13 mouse cellular contexts compared by ENCODE assay signal in genomic region chr7:96835313-96835712, GRCm38 (mm10).
A peak's percentile ranks its signal among the peaks of the same experiment; 100 is the strongest.
DNase-seq lines count a peak whose midpoint lies in the region; ATAC-seq and TF ChIP-seq lines count a peak whose summit lies in the region.
"Had no signal": no experiment of that assay in that cellular context is flagged by ENCODE, and none has a peak within 500 bp of the region (broad histone marks: within the 10 kb centered on the region; RNA-seq: fewer than 3 reads in every experiment).

No protein-coding gene starts in this region.

- no peak overlapping the region for H3K9ac ChIP-seq in hindbrain, embryonic 13.5 days
- no peak overlapping the region for H3K9ac ChIP-seq in hindbrain, postnatal 0 days (replicated peaks; ENCODE audit: low read length)
- no peak overlapping the region for H3K9ac ChIP-seq in neural tube, embryonic 11.5 days (ENCODE audit: low read length)
- no peak overlapping the region for H3K9ac ChIP-seq in limb, embryonic 12.5 days (replicated peaks)
- no peak overlapping the region for H3K9ac ChIP-seq in liver, postnatal 0 days (replicated peaks)
- H3K9ac ChIP-seq: lung, embryonic 15.5 days had no signal

- H3K4me2 ChIP-seq in hindbrain, embryonic 13.5 days = no peak overlapping the region
- no peak overlapping the region for H3K4me2 ChIP-seq in hindbrain, postnatal 0 days (ENCODE audit: low read depth, low read length)
- no peak overlapping the region for H3K4me2 ChIP-seq in neural tube, embryonic 11.5 days (ENCODE audit: low read depth)
- no peak overlapping the region for H3K4me2 ChIP-seq in limb, embryonic 12.5 days
- no peak overlapping the region for H3K4me2 ChIP-seq in liver, postnatal 0 days (ENCODE audit: low read depth, low read length)
- H3K4me2 ChIP-seq: heart, embryonic 11.5 days; lung, embryonic 15.5 days had no signal

- H3K27me3 ChIP-seq in hindbrain, embryonic 13.5 days = no peaks in the 10 kb centered on the region
- H3K27me3 ChIP-seq in hindbrain, postnatal 0 days (ENCODE audit: insufficient read depth, low read length) = no peaks in the 10 kb centered on the region
- H3K27me3 ChIP-seq in neural tube, embryonic 11.5 days (ENCODE audit: control insufficient read depth, insufficient read depth, low read length) = no peaks in the 10 kb centered on the region
- H3K27me3 ChIP-seq in limb, embryonic 12.5 days = no peaks in the 10 kb centered on the region; the same call in 1 of the 2 replicates
- H3K27me3 ChIP-seq in liver, postnatal 0 days (ENCODE audit: insufficient read depth, low read length) = no peaks in the 10 kb centered on the region
- H3K27me3 ChIP-seq: lung, embryonic 15.5 days had no signal

- H3K36me3 ChIP-seq in hindbrain, embryonic 13.5 days = peaks cover 20% of the 10 kb centered on the region
- H3K36me3 ChIP-seq in hindbrain, postnatal 0 days (ENCODE audit: insufficient read depth, low read length) = 0 out of 2 replicates have a peak, but pooled peaks cover 5% of the 10 kb centered on the region
- H3K36me3 ChIP-seq in neural tube, embryonic 11.5 days (ENCODE audit: control insufficient read depth, insufficient read depth, low read length) = no peaks in the 10 kb centered on the region
- peaks cover 53% of the 10 kb centered on the region for H3K36me3 ChIP-seq in limb, embryonic 12.5 days
- no peaks in the 10 kb centered on the region for H3K36me3 ChIP-seq in liver, postnatal 0 days (replicated peaks; ENCODE audit: insufficient read depth, low read length)

- 0 out of 2 replicates have a peak overlapping the region, but pooled peaks have one; percentile 35 for H3K27ac ChIP-seq in hindbrain, embryonic 13.5 days
- no peak overlapping the region for H3K27ac ChIP-seq in hindbrain, postnatal 0 days
- 0 out of 2 replicates have a peak overlapping the region, but pooled peaks have one; percentile 23 for H3K27ac ChIP-seq in neural tube, embryonic 11.5 days (ENCODE audit: low read depth, low read length)
- H3K27ac ChIP-seq in limb, embryonic 12.5 days = peak overlapping the region; percentile 62
- no peak overlapping the region for H3K27ac ChIP-seq in liver, postnatal 0 days (ENCODE audit: low read depth)

- TF ChIP-seq POLR2A in lung, adult 2 months (IDR thresholded peaks at IDR 0.05; ENCODE audit: borderline replicate concordance, extremely low read depth, low read depth, low read length) = no peak

- no peak for TF ChIP-seq CTCF in hindbrain, postnatal 0 days (IDR thresholded peaks at IDR 0.05; ENCODE audit: low read depth)
- no peak for TF ChIP-seq CTCF in lung, adult 2 months (IDR thresholded peaks at IDR 0.05; ENCODE audit: insufficient read depth, low read length)
- TF ChIP-seq CTCF in liver, postnatal 0 days (IDR thresholded peaks at IDR 0.05; ENCODE audit: low read depth) = no peak

- H3K4me3 ChIP-seq in hindbrain, embryonic 13.5 days = no peak overlapping the region
- no peak overlapping the region for H3K4me3 ChIP-seq in hindbrain, postnatal 0 days (ENCODE audit: low read length)
- no peak overlapping the region for H3K4me3 ChIP-seq in neural tube, embryonic 11.5 days (ENCODE audit: low read depth, low read length)
- H3K4me3 ChIP-seq in limb, embryonic 12.5 days (replicated peaks) = no peak overlapping the region
- H3K4me3 ChIP-seq in lung, adult 2 months (replicated peaks; ENCODE audit: extremely low read depth, low read depth, low read length) = no peak overlapping the region
- no peak overlapping the region for H3K4me3 ChIP-seq in liver, postnatal 0 days (ENCODE audit: low read depth, low read length)
- H3K4me3 ChIP-seq: lung, embryonic 15.5 days had no signal

- no peaks in the 10 kb centered on the region for H3K9me3 ChIP-seq in hindbrain, embryonic 13.5 days
- H3K9me3 ChIP-seq in hindbrain, postnatal 0 days (ENCODE audit: low read length) = no peaks in the 10 kb centered on the region
- H3K9me3 ChIP-seq in neural tube, embryonic 11.5 days (ENCODE audit: control insufficient read depth, low read length) = no peaks in the 10 kb centered on the region
- H3K9me3 ChIP-seq in limb, embryonic 12.5 days = no peaks in the 10 kb centered on the region
- H3K9me3 ChIP-seq in liver, postnatal 0 days (ENCODE audit: low read length) = no peaks in the 10 kb centered on the region
- H3K9me3 ChIP-seq: lung, embryonic 15.5 days had no signal

- DNase-seq in hindbrain, postnatal 0 days (ENCODE audit: low spot score) = no peak
- no peak for DNase-seq in neural tube, embryonic 11.5 days (ENCODE audit: low spot score)
- DNase-seq in neural tube, embryonic 10.5 days (ENCODE audit: extremely low spot score, low spot score) = no peak
- DNase-seq in lung, adult 2 months = no peak
- DNase-seq in liver, postnatal 0 days = no peak
- DNase-seq: B cell, adult 2 months; cerebellum, adult 11 months; retina, postnatal 1 day; thymus, postnatal 4 days had no signal

- ATAC-seq in hindbrain, embryonic 13.5 days (ENCODE audit: low FRiP score) = no peak
- ATAC-seq in hindbrain, postnatal 0 days = no peak
- ATAC-seq in neural tube, embryonic 11.5 days (ENCODE audit: insufficient read depth, low FRiP score, low TSS enrichment) = no peak
- peak; percentile 43; the same call in 1 of the 2 replicates for ATAC-seq in limb, embryonic 12.5 days (ENCODE audit: insufficient number of reproducible peaks, insufficient read depth, low FRiP score, low TSS enrichment, low read depth)
- no peak for ATAC-seq in liver, postnatal 0 days

- TF ChIP-seq EP300 in liver, postnatal 0 days (IDR thresholded peaks at IDR 0.05; ENCODE audit: low read depth) = no peak

- H3K4me1 ChIP-seq in hindbrain, embryonic 13.5 days (replicated peaks) = peaks cover 38% of the 10 kb centered on the region
- H3K4me1 ChIP-seq in hindbrain, postnatal 0 days (ENCODE audit: insufficient read depth, low read length) = 0 out of 2 replicates have a peak, but pooled peaks cover 13% of the 10 kb centered on the region
- peaks cover 11% of the 10 kb centered on the region for H3K4me1 ChIP-seq in neural tube, embryonic 11.5 days (ENCODE audit: control insufficient read depth, insufficient read depth, low read length)
- peaks cover 22% of the 10 kb centered on the region for H3K4me1 ChIP-seq in limb, embryonic 12.5 days (replicated peaks)
- no peaks in the 10 kb centered on the region for H3K4me1 ChIP-seq in lung, adult 2 months (ENCODE audit: control insufficient read depth, insufficient read depth, low read length)
- H3K4me1 ChIP-seq in liver, postnatal 0 days (ENCODE audit: insufficient read depth) = no peaks in the 10 kb centered on the region

- 53% methylated on average over 2 of the region's 2 CpGs for WGBS in hindbrain, embryonic 13.5 days
- 31% methylated on average over 2 of the region's 2 CpGs for WGBS in hindbrain, postnatal 0 days
- WGBS in neural tube, embryonic 11.5 days = 56% methylated on average over 2 of the region's 2 CpGs
- 31% methylated on average over 2 of the region's 2 CpGs for WGBS in limb, embryonic 12.5 days
- 79% methylated on average over 2 of the region's 2 CpGs for WGBS in lung, adult 2 months
- WGBS in liver, postnatal 0 days (ENCODE audit: insufficient replicate concordance) = 75% methylated on average over 2 of the region's 2 CpGs

Comparison
In these comparisons a context has a peak if more than half of its experiments do, and no peak if none do; other contexts are left out.
1. H3K27ac ChIP-seq: peak in hindbrain, embryonic 13.5 days (single experiment), neural tube, embryonic 11.5 days (single experiment) and limb, embryonic 12.5 days (single experiment); none in hindbrain, postnatal 0 days (single experiment) and liver, postnatal 0 days (single experiment).